22 mouse cellular contexts compared by ENCODE assay signal in genomic region chr16:92274516-92274915, GRCm38 (mm10). TPM values are rescaled to one million over a fixed set of nuclear protein-coding genes. Genes with fewer than 3 reads are reported as not detected.
"Had no signal": no experiment of that assay in that cellular context is flagged by ENCODE, and none has a peak within 500 bp of the region (broad histone marks: within the 10 kb centered on the region; RNA-seq: fewer than 3 reads in every experiment).

No protein-coding gene starts in this region.

- H3K4me3 ChIP-seq: neural tube, embryonic 13.5 days; neural tube, embryonic 15.5 days; stomach, embryonic 15.5 days had no signal

- DNase-seq: retina, postnatal 1 day; right cerebral cortex, adult 18-20 months; right cerebral cortex, postnatal 14 days; right cerebral cortex, postnatal 25 days; right cerebral cortex, postnatal 4 days; spleen, adult 18-20 months; thymus, adult 18-20 months; thymus, adult 2 months; thymus, postnatal 14 days; thymus, postnatal 25 days; thymus, postnatal 36 days had no signal

- H3K27ac ChIP-seq: neural tube, embryonic 13.5 days; neural tube, embryonic 15.5 days; stomach, embryonic 15.5 days; stomach, postnatal 0 days had no signal

- H3K4me1 ChIP-seq: neural tube, embryonic 13.5 days; neural tube, embryonic 15.5 days; stomach, embryonic 15.5 days had no signal

RNA-seq across cellular contexts. Expression of gene Kcne2, which starts 17.7 kb away (rescaled TPM):
- total RNA-seq: neutrophil, adult 5-6 weeks had no signal
- polyA plus RNA-seq: small intestine, adult 2 months; spleen, adult 2 months; urinary bladder, adult 2 months had no signal

RNA-seq across cellular contexts. Expression of gene Fam243, which starts 46.7 kb away (rescaled TPM):
- total RNA-seq: neutrophil, adult 5-6 weeks had no signal
- polyA plus RNA-seq: neural tube, embryonic 13.5 days; neural tube, embryonic 14.5 days; neural tube, embryonic 15.5 days; small intestine, adult 2 months; spleen, adult 2 months; stomach, embryonic 14.5 days; stomach, embryonic 15.5 days; stomach, embryonic 16.5 days; stomach, postnatal 0 days; urinary bladder, adult 2 months had no signal
